Mouse (Mus musculus) liver, postnatal 0 days (tissue): ENCODE results near the gene Eef1akmt2.

Experiments
- CTCF ChIP-seq: sonication (generic); IDR thresholded peaks from 2 replicates; pipeline ENCODE4 v1.5.1; 2016; ENCODE audit warnings: antibody characterized with exemption, low read depth
- EP300 ChIP-seq: IDR thresholded peaks from 2 replicates; pipeline ENCODE4 v1.6.1; 2016; ENCODE audit warnings: antibody characterized with exemption, low read depth, mild to moderate bottlenecking

DNA sequence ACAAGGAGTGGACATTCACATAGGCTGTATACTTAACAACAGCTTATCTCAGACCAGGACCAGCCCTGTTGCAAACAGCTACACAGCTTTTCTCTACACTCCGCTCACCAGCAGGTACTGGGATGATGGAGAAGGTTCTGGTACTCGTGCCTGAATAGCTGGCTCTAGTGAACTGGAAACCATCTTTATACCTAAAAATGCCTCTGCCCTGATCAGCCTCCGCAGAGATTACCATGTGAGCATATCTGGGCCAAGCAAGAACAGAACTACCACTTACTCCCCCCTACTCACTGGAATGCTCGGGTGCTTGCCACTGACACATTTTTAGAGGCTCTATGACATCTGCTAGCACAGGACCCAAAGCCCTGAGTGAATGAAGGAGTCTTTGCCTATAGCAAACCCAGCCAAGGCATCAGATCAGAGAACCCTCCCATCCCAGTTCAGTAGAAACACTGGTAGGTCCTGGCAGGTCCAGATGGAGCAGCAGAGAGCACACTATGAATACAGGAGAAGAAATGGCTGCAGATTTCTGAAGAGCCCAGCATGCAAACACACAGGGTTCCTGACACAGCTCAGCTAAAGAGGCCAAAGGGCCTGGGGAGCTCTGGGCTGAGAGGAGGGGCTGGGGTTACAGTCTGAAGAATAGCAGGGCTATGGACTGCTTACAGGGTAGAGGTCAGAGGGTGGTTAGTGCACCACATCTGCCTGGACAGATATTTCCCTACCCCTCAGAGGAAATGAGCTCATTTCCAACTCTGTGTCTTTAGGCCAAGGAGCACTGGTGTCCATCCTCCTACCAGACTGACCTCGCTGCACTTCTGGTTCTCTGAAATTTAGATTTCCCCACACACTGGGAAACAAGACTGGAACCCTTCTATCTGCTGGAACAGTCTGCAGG is 53.1 kb downstream of the Eef1akmt2 start:
- no peak for TF ChIP-seq EP300
- peak; percentile 24; the same call in 1 of the 2 replicates for TF ChIP-seq CTCF
